Mouse (Mus musculus) megakaryocyte-erythroid progenitor cell, adult 5-6 weeks (primary cell): ENCODE results near the gene Pigs. TPM values are rescaled to one million over a fixed set of nuclear protein-coding genes. Genes with fewer than 3 reads are reported as not detected.
A peak's percentile ranks its signal among the peaks of the same experiment; 100 is the strongest.

Experiments used
- ATAC-seq: replicated peaks from 2 replicates; pipeline ENCODE4 v1.8.0; 2016; ENCODE audit warnings: mild to moderate bottlenecking, inconsistent platforms; ENCODE audit not compliant: severe bottlenecking, poor library complexity, low FRiP score, low TSS enrichment
- total RNA-seq, 2 experiments: library from RNA; stranded (forward) in 1 of 2; stranded (reverse) in 1 of 2; fragments of 200-1000, 215-1000 nt in 1 of 2; fragments of >200 nt in 1 of 2; fragmentation: Nextera tagmentation in 1 of 2; gene quantifications; 2 replicates each; pipeline ENCODE4 v1.2.3; 2014 to 2017

Gene Pigs
- total RNA-seq, 2 experiments from 2014 or later: 10.4 to 44.5 TPM

GRCm38 (mm10) chr11:78332676-78333075 is 4.5 kb downstream of the Pigs start:
- no peak for ATAC-seq

- ATAC-seq: no peak
Observed at GRCm38 (mm10) chr11:78333992-78334391, 5.8 kb downstream of the Pigs start.

- no peak for ATAC-seq
Observed at GRCm38 (mm10) chr11:78337040-78337439, 8.8 kb downstream of the Pigs start.

- ATAC-seq: no peak
Observed at GRCm38 (mm10) chr11:78341702-78342101, 13.5 kb downstream of the Pigs start.

GRCm38 (mm10) chr11:78343381-78344327 is 15.4 kb downstream of the Pigs start, which contains the start of gene Unc119:
Gene Unc119 (plus strand): TSS chr11:78343482.
- ATAC-seq: 0 out of 2 replicates have a peak, but pooled peaks have one; percentile 34

- peak; percentile 66 for ATAC-seq
Observed at GRCm38 (mm10) chr11:78344328-78344889, 16.2 kb downstream of the Pigs start.

GRCm38 (mm10) chr11:78344890-78345715 is 16.9 kb downstream of the Pigs start:
- peak; percentile 26 for ATAC-seq

GRCm38 (mm10) chr11:78345801-78346200 is 17.6 kb downstream of the Pigs start:
- no peak for ATAC-seq

GRCm38 (mm10) chr11:78346326-78347069 is 18.3 kb downstream of the Pigs start:
- no peak for ATAC-seq

GRCm38 (mm10) chr11:78347070-78347754 is 19.0 kb downstream of the Pigs start:
- ATAC-seq: no peak

GRCm38 (mm10) chr11:78347908-78348307 is 19.7 kb downstream of the Pigs start:
- no peak for ATAC-seq

- no peak for ATAC-seq
Observed at GRCm38 (mm10) chr11:78348474-78348873, 20.3 kb downstream of the Pigs start.

GRCm38 (mm10) chr11:78349441-78350358 is 21.5 kb downstream of the Pigs start:
- ATAC-seq: no peak

GRCm38 (mm10) chr11:78353081-78353480 is 24.9 kb downstream of the Pigs start:
- ATAC-seq: no peak

- no peak for ATAC-seq
Observed at GRCm38 (mm10) chr11:78354905-78355304, 26.7 kb downstream of the Pigs start.

GRCm38 (mm10) chr11:78355471-78356238 is 27.4 kb downstream of the Pigs start:
- no peak for ATAC-seq
